Mouse (Mus musculus) CH12.LX (cell line): ENCODE data around the gene Il6ra. TPM values are rescaled to one million over a fixed set of nuclear protein-coding genes. Genes with fewer than 3 reads are reported as not detected.

ENCODE experiments used
- DNase-seq: peaks from one replicate; pipeline ENCODE4 v3.0.0-alpha.2; 2013; ENCODE audit errors: extremely low read depth
- H3K27ac ChIP-seq: 2 replicates; pipeline ENCODE4 v1.5.1; 2012; ENCODE audit warnings: low read depth, mild to moderate bottlenecking, control low read depth, moderate library complexity; ENCODE audit not compliant: insufficient read depth
- H3K27me3 ChIP-seq: replicated peaks from 2 replicates; pipeline ENCODE3; 2012; ENCODE audit warnings: inconsistent platforms
- H3K36me3 ChIP-seq, 2 experiments: replicated peaks in 1 of 2; 2 replicates each; pipeline versions ENCODE3 to v1.6.1; 2012; ENCODE audit warnings: inconsistent platforms in 1 of 2, low read length in 1 of 2, mild to moderate bottlenecking in 1 of 2, mixed read lengths in 1 of 2, moderate library complexity in 1 of 2; ENCODE audit not compliant: control insufficient read depth in 1 of 2, insufficient read depth in 1 of 2
- H3K4me1 ChIP-seq, 2 experiments: 2 replicates each; pipeline ENCODE4 v1.6.1; 2012; ENCODE audit warnings: inconsistent platforms in 1 of 2, moderate library complexity in 1 of 2; ENCODE audit not compliant: insufficient read depth in 2 of 2, control insufficient read depth in 1 of 2
- H3K4me2 ChIP-seq: 2 replicates; pipeline ENCODE4 v1.6.1; 2012; ENCODE audit warnings: low read depth, mild to moderate bottlenecking, control low read depth; ENCODE audit not compliant: poor library complexity, insufficient read depth, severe bottlenecking
- H3K4me3 ChIP-seq, 3 experiments: fragments of 150-350 bp in 1 of 3; sonication (generic) in 1 of 3; replicated peaks in 1 of 3; 2 replicates each; pipeline versions ENCODE3 to v1.5.1; 2011 to 2012; ENCODE audit warnings: low read depth in 2 of 3, low read length in 2 of 3, mild to moderate bottlenecking in 2 of 3, moderate library complexity in 2 of 3, control low read depth in 1 of 3, improper control_type of control experiment in 1 of 3, inconsistent platforms in 1 of 3, mixed read lengths in 1 of 3; ENCODE audit not compliant: poor library complexity in 1 of 3
- H3K79me2 ChIP-seq: replicated peaks from 2 replicates; pipeline ENCODE4 v1.6.1; 2012; ENCODE audit warnings: mild to moderate bottlenecking, moderate library complexity; ENCODE audit not compliant: control insufficient read depth, poor library complexity, insufficient read depth, severe bottlenecking; ENCODE audit errors: extremely low read depth
- H3K9ac ChIP-seq: 2 replicates; pipeline ENCODE4 v1.6.1; 2012; ENCODE audit warnings: low read depth, mild to moderate bottlenecking, control low read depth, moderate library complexity; ENCODE audit not compliant: insufficient read depth
- H3K9me3 ChIP-seq: replicated peaks from 2 replicates; pipeline ENCODE3; 2012; ENCODE audit warnings: low read length, inconsistent platforms, mixed read lengths
- BHLHE40 ChIP-seq: IDR thresholded peaks from 2 replicates; pipeline ENCODE4 v1.6.1; 2011; ENCODE audit warnings: mild to moderate bottlenecking, low read depth, low read length, improper control_type of control experiment
- CHD2 ChIP-seq: IDR thresholded peaks from 2 replicates; pipeline ENCODE4 v1.6.1; 2011; ENCODE audit warnings: low read length, improper control_type of control experiment
- CTCF ChIP-seq, 2 experiments: IDR thresholded peaks in 1 of 2; conservative IDR thresholded peaks in 1 of 2; 2 replicates each; pipeline ENCODE4 v1.5.1; 2011 to 2012; ENCODE audit warnings: low read depth in 2 of 2, low read length in 2 of 2, improper control_type of control experiment in 1 of 2, inconsistent platforms in 1 of 2, mild to moderate bottlenecking in 1 of 2, moderate library complexity in 1 of 2
- ELF1 ChIP-seq: IDR thresholded peaks from 2 replicates; pipeline ENCODE4 v1.6.1; 2014; ENCODE audit warnings: low read depth, mild to moderate bottlenecking, inconsistent platforms, low read length, improper control_type of control experiment
- EP300 ChIP-seq: IDR thresholded peaks from 2 replicates; pipeline ENCODE4 v1.6.1; 2011; ENCODE audit warnings: low read length, improper control_type of control experiment
- ETS1 ChIP-seq: conservative IDR thresholded peaks from 2 replicates; pipeline ENCODE4 v1.6.1; 2012; ENCODE audit warnings: low read depth, mild to moderate bottlenecking, inconsistent platforms, low read length, improper control_type of control experiment, moderate library complexity
- HCFC1 ChIP-seq: IDR thresholded peaks from 2 replicates; pipeline ENCODE4 v1.6.1; 2012; ENCODE audit warnings: low read depth, mild to moderate bottlenecking, inconsistent platforms, low read length, improper control_type of control experiment
- IRF4 ChIP-seq: IDR thresholded peaks from 2 replicates; pipeline ENCODE4 v1.6.1; 2014; ENCODE audit warnings: low read depth, mild to moderate bottlenecking, inconsistent platforms, low read length, improper control_type of control experiment
- JUN ChIP-seq: IDR thresholded peaks from 2 replicates; pipeline ENCODE4 v1.6.1; 2011; ENCODE audit warnings: low read depth, mild to moderate bottlenecking, low read length, improper control_type of control experiment, moderate library complexity; ENCODE audit not compliant: insufficient read depth
- JUND ChIP-seq: conservative IDR thresholded peaks from 2 replicates; pipeline ENCODE4 v1.6.1; 2011; ENCODE audit warnings: low read depth, low read length, improper control_type of control experiment
- KAT2A ChIP-seq: IDR thresholded peaks from 2 replicates; pipeline ENCODE4 v1.6.1; 2012; ENCODE audit warnings: low read length, improper control_type of control experiment, inconsistent platforms; ENCODE audit not compliant: insufficient replicate concordance
- MAFK ChIP-seq: IDR thresholded peaks from 2 replicates; pipeline ENCODE4 v1.6.1; 2011; ENCODE audit warnings: low read length, improper control_type of control experiment; ENCODE audit not compliant: insufficient replicate concordance
- MAX ChIP-seq: IDR thresholded peaks from 2 replicates; pipeline ENCODE4 v1.6.1; 2011; ENCODE audit warnings: low read length, improper control_type of control experiment
- MEF2A ChIP-seq: IDR thresholded peaks from 2 replicates; pipeline ENCODE4 v1.6.1; 2014; ENCODE audit warnings: low read depth, mild to moderate bottlenecking, inconsistent platforms, low read length, improper control_type of control experiment, borderline replicate concordance
- MXI1 ChIP-seq: IDR thresholded peaks from 2 replicates; pipeline ENCODE4 v1.6.1; 2011; ENCODE audit warnings: mild to moderate bottlenecking, low read depth, low read length, improper control_type of control experiment
- MYC ChIP-seq: IDR thresholded peaks from 2 replicates; pipeline ENCODE4 v1.6.1; 2011; ENCODE audit warnings: low read depth, mild to moderate bottlenecking, improper control_type of control experiment, low read length
- NRF1 ChIP-seq: IDR thresholded peaks from 2 replicates; pipeline ENCODE4 v1.6.1; 2014; ENCODE audit warnings: low read depth, mild to moderate bottlenecking, inconsistent platforms, low read length, improper control_type of control experiment, moderate library complexity
- PAX5 ChIP-seq: IDR thresholded peaks from 2 replicates; pipeline ENCODE4 v1.6.1; 2012; ENCODE audit warnings: low read length, inconsistent platforms, mixed read lengths
- POLR2A ChIP-seq: IDR thresholded peaks from 2 replicates; pipeline ENCODE4 v1.6.1; 2011; ENCODE audit warnings: low read depth, mild to moderate bottlenecking, improper control_type of control experiment, low read length
- SIN3A ChIP-seq: IDR thresholded peaks from 2 replicates; pipeline ENCODE4 v1.6.1; 2012; ENCODE audit warnings: low read length, improper control_type of control experiment, inconsistent platforms
- SMC3 ChIP-seq: IDR thresholded peaks from 2 replicates; pipeline ENCODE4 v1.6.1; 2011; ENCODE audit warnings: low read depth, low read length, improper control_type of control experiment
- TBP ChIP-seq: conservative IDR thresholded peaks from 2 replicates; pipeline ENCODE4 v1.6.1; 2011; ENCODE audit warnings: low read depth, low read length, improper control_type of control experiment
- TCF12 ChIP-seq: IDR thresholded peaks from 2 replicates; pipeline ENCODE4 v1.6.1; 2014; ENCODE audit warnings: low read depth, mild to moderate bottlenecking, inconsistent platforms, low read length, improper control_type of control experiment
- ZKSCAN1 ChIP-seq: IDR thresholded peaks from 2 replicates; pipeline ENCODE4 v1.6.1; 2012; ENCODE audit warnings: low read depth, inconsistent platforms, low read length, improper control_type of control experiment, borderline replicate concordance
- ZMIZ1 ChIP-seq: IDR thresholded peaks from 2 replicates; pipeline ENCODE4 v1.6.1; 2012; ENCODE audit warnings: low read depth, mild to moderate bottlenecking, inconsistent platforms, low read length, improper control_type of control experiment
- dilution Hi-C: fragments of 300-500 bp; cut with MboI; formaldehyde crosslinking; loops from 2 replicates; pipeline ENCODE4 v1.14.3; 2020; ENCODE audit warnings: low sequenced_read_pairs; ENCODE audit not compliant: extremely low pct_unique_long_range_greater_than_20kb, extremely low pct_ligation_motif_present
- in situ Hi-C: fragments of 300-500 bp; cut with MboI; formaldehyde crosslinking; loops from 3 replicates; pipeline ENCODE4 v1.14.3; 2019; ENCODE audit warnings: low sequenced_read_pairs, low pct_ligation_motif_present, low pct_unique_long_range_greater_than_20kb, mixed read lengths
- polyA plus RNA-seq: library from polyadenylated mRNA; unstranded; fragments of >175 nt; gene quantifications from 2 replicates; pipeline ENCODE4 v1.2.1, GENCODE M21; 2012; ENCODE audit warnings: low read depth; ENCODE audit not compliant: insufficient read length
- total RNA-seq, 2 experiments: library from RNA; depleted of rRNA; stranded (reverse); fragments of 300-350 nt in 1 of 2; fragments of >200 nt in 1 of 2; gene quantifications; 2 replicates each; pipeline ENCODE4 v1.2.3; 2012 to 2014

Gene Il6ra
- total and polyA plus RNA-seq, 3 experiments, result 1.4 to 4.8 (median 1.6) TPM

GRCm38 (mm10) chr3:89912543-89913391 lies at the start of gene Il6ra (continued):
- no peak for TF ChIP-seq JUN

GRCm38 (mm10) chr3:89962059-89962750 lies 49.2 kb upstream of the Il6ra start:
- Histone ChIP-seq H3K4me3 (peak overlapping the region; percentile 89 to 95 (median 94)), H3K9ac (peak overlapping the region; percentile 83), H3K4me1 (peaks cover 21 to 69% of the 10 kb centered on the region in 2 experiments), H3K9me3 (peaks cover 2% of the 10 kb centered on the region), H3K79me2 (peaks cover 28% of the 10 kb centered on the region), H3K4me2 (peak overlapping the region; percentile 98), H3K27me3 (no peaks in the 10 kb centered on the region), H3K27ac (peak overlapping the region; percentile 20), H3K36me3 (peaks cover 8 to 41% of the 10 kb centered on the region in 2 experiments)
- in situ Hi-C loops (loop anchor here (10.0 to 25.0 kb wide), 2 partner anchors 113 to 175 kb away; partner anchors contain the start of gene Tpm3), dilution Hi-C loops (no loop called here)
- TF ChIP-seq ZMIZ1 (0 out of 2 replicates have a peak, but pooled peaks have one; percentile 6), ZKSCAN1 (no peak), SIN3A (peak; percentile 42), IRF4 (no peak), CTCF (conservative IDR thresholded peaks at IDR 0.05 in 1 of 2, IDR thresholded peaks at IDR 0.05 in 1 of 2; ENCODE audit: low read depth in 2 of 2, low read length in 2 of 2) (no peak), SMC3 (no peak), MXI1 (peak; percentile 4; the same call in 1 of the 2 replicates)
- no peak for DNase-seq

- Histone ChIP-seq H3K9me3 (peaks cover 2% of the 10 kb centered on the region), H3K27ac (peak overlapping the region; percentile 20), H3K4me3 (peak overlapping the region; percentile 89 to 95 (median 94)), H3K4me2 (peak overlapping the region; percentile 98), H3K4me1 (peaks cover 21 to 74% of the 10 kb centered on the region in 2 experiments), H3K36me3 (peaks cover 15 to 48% of the 10 kb centered on the region in 2 experiments), H3K27me3 (no peaks in the 10 kb centered on the region), H3K9ac (peak overlapping the region; percentile 83), H3K79me2 (peaks cover 28% of the 10 kb centered on the region)
- DNase-seq, result peak; percentile 39
- dilution Hi-C loops, result no loop called here
- in situ Hi-C loops, result loop anchor here (10.0 to 25.0 kb wide), 2 partner anchors 113 to 174 kb away; partner anchors contain the start of gene Tpm3
- TF ChIP-seq EP300, result peak; percentile 38; the same call in 1 of the 2 replicates
- 0 out of 2 replicates have a peak, but pooled peaks have one; percentile 18 for TF ChIP-seq MEF2A
- peak; percentile 40; the same call in 1 of the 2 replicates for TF ChIP-seq ELF1
- TF ChIP-seq MYC, result peak; percentile 66; the same call in 1 of the 2 replicates
- no peak for TF ChIP-seq NRF1
- no peak for TF ChIP-seq MAFK
- 0 out of 2 replicates have a peak, but pooled peaks have one; percentile 23 for TF ChIP-seq CHD2
- peak; percentile 88; the same call in 1 of the 2 replicates for TF ChIP-seq MXI1
- TF ChIP-seq HCFC1, result no peak
- TF ChIP-seq ZMIZ1, result no peak
- peak; percentile 50; the same call in 1 of the 2 replicates for TF ChIP-seq MAX
- TF ChIP-seq TCF12, result 0 out of 2 replicates have a peak, but pooled peaks have one; percentile 51
- TF ChIP-seq PAX5, result no peak
- peak; percentile 68 for TF ChIP-seq SIN3A
- TF ChIP-seq ETS1, result 0 out of 2 replicates have a peak, but pooled peaks have one; percentile 15
- TF ChIP-seq POLR2A, result peak; percentile 38
- TF ChIP-seq BHLHE40, result 0 out of 2 replicates have a peak, but pooled peaks have one; percentile 14
- no peak for TF ChIP-seq JUND
- 0 out of 2 replicates have a peak, but pooled peaks have one; percentile 13 for TF ChIP-seq TBP
- TF ChIP-seq KAT2A, result 0 out of 2 replicates have a peak, but pooled peaks have one; percentile 24
Measured at GRCm38 (mm10) chr3:89961436-89961835, 48.4 kb upstream of the Il6ra start.
